16 mouse cellular contexts compared by ENCODE assay signal in genomic region chr2:9758983-9759382, GRCm38 (mm10).
"Had no signal": no experiment of that assay in that cellular context is flagged by ENCODE, and none has a peak within 500 bp of the region (broad histone marks: within the 10 kb centered on the region; RNA-seq: fewer than 3 reads in every experiment).

No protein-coding gene starts in this region.

- H3K4me3 ChIP-seq: neural tube, embryonic 13.5 days; neural tube, embryonic 15.5 days; stomach, embryonic 15.5 days had no signal

- H3K4me1 ChIP-seq: neural tube, embryonic 13.5 days; neural tube, embryonic 15.5 days; stomach, embryonic 15.5 days had no signal

- H3K27ac ChIP-seq: neural tube, embryonic 13.5 days; neural tube, embryonic 15.5 days; stomach, embryonic 15.5 days; stomach, postnatal 0 days had no signal

- H3K27me3 ChIP-seq: neural tube, embryonic 13.5 days; neural tube, embryonic 15.5 days; stomach, embryonic 15.5 days had no signal

- H3K9ac ChIP-seq: neural tube, embryonic 13.5 days; neural tube, embryonic 15.5 days; stomach, embryonic 15.5 days had no signal

- H3K9me3 ChIP-seq: neural tube, embryonic 13.5 days; neural tube, embryonic 15.5 days; stomach, embryonic 15.5 days had no signal

- H3K36me3 ChIP-seq: neural tube, embryonic 13.5 days; neural tube, embryonic 15.5 days; stomach, embryonic 15.5 days had no signal

- H3K4me2 ChIP-seq: neural tube, embryonic 13.5 days; neural tube, embryonic 15.5 days; stomach, embryonic 15.5 days had no signal

- DNase-seq: retina, postnatal 1 day; right cerebral cortex, adult 18-20 months; right cerebral cortex, postnatal 14 days; right cerebral cortex, postnatal 25 days; right cerebral cortex, postnatal 4 days; spleen, adult 18-20 months; thymus, adult 18-20 months; thymus, adult 2 months; thymus, postnatal 14 days; thymus, postnatal 25 days; thymus, postnatal 36 days; thymus, postnatal 4 days had no signal
